Mouse (Mus musculus) cerebellum, adult (tissue): ENCODE results near the gene Zfand3.

Experiments used
- ATAC-seq: cut with Nextera tagmentation; 2 replicates; pipeline ENCODE4 v1.9.2; 2017; ENCODE audit warnings: mild to moderate bottlenecking, moderate library complexity, mixed read lengths; ENCODE audit not compliant: insufficient number of reproducible peaks, low FRiP score, low TSS enrichment

Zfand3 gene

DNA sequence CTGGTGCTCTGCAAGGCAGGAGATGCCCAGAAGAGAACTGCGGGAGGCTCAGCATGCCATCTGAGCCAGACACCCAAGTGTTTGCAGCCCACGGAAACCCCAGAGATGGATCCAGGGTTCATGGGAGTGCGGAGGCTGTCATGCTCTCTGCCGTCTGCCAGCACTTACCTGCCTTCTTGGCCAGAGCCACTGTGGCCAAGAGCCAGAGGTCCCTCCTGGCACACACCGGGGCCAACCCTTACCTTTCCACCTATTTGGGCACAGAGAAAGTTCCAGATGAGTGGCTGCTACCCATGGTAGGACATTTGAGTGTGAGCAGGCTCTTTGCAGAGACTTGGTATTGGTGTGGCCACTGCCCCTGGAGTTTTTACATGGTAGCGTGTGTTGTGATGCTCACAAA lies 206.4 kb downstream of the Zfand3 start:
- ATAC-seq, result 0 out of 2 replicates have a peak, but pooled peaks have one; percentile 23

DNA sequence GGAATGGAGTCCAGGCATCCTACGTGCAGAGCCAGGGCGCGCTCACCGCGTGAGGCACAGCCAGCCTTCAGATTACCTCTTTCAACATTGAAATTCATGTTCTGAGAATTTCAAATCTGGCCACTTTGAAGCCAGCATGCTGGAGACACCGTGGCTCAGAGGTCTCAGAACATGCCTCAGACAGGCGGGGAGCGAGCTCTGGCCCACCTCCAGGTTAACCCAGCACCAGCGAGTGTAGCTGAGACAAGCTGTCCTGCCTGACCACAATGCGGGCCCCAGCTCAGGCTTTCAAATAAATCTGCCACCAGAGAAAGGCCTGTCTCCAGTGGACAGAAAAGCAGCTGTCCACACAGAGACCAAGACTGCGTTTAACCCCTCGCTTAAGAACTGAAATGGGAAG lies 208.1 kb downstream of the Zfand3 start:
- no peak for ATAC-seq

DNA sequence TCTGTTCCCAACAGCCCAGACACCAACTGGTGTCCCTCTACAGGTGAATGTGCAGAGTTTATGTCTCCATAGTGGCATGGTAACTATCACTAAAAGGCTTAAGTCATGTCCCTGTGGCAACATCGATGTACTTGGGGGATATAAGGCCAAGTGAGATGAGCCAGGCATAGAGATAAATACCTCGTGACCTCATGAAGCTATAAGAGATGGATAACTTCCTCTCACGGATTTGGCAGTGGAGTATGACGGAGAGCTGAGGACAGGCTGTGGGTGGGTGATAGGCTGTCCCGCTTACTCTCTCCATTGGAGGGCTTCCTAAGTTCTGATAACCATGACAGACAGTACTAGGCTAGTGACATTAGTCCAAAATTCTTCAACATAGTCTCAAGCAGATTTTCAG lies 208.8 kb downstream of the Zfand3 start:
- no peak for ATAC-seq

DNA sequence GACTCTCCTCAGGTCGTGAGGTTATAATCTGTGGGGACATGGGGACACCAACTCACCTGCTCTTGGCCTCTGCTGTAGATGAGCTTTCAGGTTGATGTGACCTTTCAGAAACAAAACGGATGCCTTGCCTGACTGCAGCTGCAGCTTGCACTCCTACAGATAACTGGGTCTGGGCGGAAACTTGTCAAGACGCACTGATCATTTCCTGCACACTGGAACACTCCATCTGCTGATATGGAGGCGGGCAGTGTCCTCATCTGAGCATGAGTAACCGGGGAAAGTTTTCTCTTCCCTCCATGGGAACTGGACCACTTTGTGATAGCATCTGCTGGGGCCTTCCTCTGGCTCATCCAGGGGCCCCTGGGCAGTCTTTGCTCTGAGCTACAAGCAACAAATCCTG lies 209.9 kb downstream of the Zfand3 start:
- ATAC-seq, result no peak

DNA sequence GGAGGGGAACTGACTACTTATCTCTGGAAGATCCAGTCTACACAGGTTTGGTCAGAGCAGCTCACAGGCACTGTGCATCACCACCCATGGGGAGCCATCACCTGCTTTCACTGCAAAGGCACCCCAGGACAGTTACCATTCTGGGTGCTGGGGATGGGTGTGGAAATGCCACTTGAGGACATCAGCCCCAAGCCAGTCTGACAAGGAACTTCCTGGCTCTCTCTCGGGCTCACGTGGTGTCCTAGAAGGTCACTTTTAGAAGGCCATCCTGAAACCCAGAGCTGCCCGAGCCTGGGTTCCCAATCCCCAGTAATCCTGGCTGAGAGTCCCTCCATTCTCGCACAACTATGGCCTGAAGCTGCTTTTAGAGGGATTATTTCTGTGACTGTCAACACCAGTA lies 211.2 kb downstream of the Zfand3 start:
- ATAC-seq, result no peak

DNA sequence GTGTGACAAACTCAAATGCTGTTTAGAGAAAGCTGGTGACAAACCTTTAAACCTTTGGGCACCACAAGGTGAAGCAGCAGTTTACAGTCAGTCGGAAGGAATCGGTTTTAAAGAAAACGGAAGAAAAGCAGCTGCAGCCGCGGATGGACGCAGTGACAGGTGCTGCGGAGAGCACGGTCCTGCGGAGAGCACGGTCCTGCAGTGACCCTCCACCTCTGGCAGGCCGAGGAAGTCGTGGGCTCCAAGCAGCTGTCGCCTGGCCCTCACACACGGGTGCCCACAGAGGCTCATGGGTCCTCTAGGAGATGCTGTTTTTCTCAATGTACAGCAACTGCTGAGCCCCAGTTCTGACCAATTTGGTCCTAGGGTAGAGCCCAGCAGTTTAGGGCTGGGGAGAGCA lies 217.1 kb downstream of the Zfand3 start:
- no peak for ATAC-seq

DNA sequence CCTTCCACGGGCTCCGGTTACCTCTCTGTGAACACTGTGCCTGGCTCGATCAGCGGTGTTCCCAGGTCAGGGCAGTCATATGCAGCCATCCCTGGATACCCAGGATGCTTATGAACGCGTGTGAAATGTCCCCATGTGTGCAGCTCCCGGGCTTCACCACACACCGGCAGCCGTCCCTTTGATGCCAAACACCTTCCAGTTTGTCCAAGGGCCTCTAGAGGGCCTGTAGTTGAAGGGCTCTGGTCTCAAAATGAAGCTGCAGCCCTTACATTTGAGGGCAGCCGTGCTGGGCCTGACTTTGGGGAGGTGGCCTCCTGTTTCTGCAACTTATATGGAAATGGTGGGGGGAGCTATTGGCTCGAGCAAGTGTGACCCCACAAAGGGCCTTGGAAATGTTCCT lies 217.8 kb downstream of the Zfand3 start:
- no peak for ATAC-seq

DNA sequence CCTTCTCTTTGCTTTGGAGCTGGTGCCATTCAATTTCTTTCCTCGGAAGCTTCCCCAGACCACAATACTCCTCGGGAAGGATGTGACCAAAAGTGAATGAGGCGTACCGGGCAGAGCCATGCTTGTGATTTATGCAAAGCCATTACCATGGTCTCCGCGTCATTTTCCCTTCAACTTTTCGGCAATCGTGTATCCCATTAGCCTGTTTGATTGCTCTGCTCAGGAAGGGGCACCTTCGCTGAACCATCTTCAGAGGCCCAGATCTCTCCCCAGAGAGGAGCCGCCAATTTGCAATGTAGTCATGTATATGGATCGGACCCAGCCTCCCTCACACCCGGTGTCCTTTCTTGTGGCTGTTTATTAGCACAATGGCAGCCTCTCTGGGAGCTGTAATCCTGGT lies 218.3 kb downstream of the Zfand3 start:
- ATAC-seq, result no peak

DNA sequence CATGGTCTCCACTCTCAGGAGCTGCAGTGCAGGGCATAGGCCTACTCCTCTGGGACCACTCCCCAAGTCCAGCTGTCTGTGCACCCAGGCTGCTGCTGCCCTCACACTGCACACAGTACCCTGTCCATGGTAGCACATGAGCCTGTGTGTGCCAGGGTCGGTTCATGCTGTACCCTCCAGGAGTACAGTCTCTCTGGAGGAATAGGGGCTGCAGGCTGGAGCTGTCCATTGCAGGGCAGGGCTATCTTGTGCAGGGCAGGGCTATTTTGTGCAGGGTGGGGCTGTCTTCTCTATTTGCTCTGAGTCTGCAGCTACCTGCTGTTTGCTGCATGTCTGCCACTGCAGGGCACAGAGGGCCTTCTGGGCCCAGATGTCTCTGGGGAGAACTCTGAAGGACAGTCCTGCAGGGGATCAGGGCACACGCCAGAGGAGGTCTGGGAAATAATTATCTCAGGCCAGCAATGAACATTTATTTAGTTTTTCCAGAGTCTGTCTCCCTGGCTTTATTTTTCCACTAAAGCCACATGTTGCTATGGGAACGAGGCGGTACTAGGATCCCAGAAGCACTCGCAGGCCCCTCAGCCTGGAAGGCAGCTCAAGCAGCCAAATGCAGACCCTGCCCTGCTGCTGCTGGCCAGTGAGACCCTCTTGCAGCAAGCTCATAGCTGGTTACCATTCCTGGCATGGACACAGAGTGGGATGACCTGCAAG lies 220.7 kb downstream of the Zfand3 start:
- ATAC-seq, result no peak

DNA sequence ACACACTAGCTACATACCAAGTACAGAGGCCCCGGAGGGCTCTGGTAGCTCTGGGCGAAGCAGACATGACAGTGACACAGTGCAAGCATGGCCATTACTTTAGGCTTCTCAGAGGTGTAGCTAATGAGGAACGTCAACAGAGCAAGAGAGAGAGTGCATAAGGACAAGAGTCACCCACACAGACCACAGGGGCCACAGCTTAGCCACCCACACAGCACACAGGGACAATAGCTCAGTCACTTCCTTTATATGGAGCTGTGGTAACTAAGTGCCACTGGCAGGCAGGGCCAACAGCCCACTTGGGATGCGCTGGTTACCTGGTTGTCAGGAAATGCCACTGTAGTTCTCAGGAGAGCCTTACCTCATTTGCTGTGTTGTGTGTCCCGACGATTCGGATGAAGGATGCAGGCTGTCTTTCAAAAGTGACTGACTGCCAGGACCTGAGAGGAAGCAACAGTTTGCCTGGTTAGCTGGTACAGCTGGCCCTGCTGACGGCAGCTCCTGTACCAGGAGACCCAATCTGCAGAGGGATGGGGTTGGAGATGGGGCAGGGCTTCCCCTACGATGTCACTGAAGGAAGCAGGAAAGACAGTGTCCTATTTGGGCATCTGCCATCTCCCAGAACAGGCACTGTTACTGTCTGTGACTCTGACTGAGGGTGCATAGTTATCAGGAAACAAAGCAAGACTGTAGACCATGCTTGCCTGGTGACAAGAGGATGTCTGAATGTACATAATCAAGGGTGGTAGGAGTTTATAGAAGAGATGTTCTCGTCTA lies 224.1 kb downstream of the Zfand3 start:
- no peak for ATAC-seq

DNA sequence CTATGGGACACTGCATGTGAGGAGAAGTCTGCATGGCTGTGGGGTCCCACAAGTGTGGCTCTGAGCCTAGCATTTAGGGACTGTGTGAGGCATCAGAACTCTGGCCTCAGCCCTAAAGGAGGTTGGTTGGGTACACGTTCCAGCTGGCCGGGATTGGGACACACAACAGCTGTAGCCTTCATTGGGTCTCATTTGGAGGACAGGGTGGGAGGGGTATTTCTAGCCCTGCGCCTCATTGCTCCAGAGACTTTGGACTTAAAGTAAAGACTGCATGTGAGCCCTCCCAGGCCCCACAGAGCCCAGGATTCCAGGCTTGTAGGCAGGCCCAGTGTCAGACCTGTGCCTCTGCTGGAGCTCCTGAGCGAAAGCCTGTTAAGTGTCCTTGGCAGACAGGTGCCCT lies 225.9 kb downstream of the Zfand3 start:
- ATAC-seq, result no peak

DNA sequence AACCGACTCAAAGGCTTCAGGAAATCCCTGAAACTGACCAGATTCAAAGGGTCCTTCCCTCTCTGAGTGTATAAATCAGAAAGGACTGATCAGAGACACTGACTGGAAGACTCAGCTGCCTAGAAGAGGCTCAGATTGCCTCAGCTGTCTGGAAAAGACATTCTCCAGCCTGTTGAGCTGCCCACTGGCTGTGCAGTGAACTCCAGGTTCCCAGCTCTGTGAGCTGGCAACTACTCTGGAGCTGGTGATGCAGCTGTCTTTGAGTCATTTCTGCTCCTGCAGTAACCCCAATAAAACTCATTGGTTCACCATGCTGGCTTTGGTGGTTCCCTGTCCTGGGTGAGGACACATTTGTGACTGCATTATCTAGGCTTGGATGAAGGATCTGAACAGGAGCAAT lies 226.9 kb downstream of the Zfand3 start:
- ATAC-seq, result no peak

DNA sequence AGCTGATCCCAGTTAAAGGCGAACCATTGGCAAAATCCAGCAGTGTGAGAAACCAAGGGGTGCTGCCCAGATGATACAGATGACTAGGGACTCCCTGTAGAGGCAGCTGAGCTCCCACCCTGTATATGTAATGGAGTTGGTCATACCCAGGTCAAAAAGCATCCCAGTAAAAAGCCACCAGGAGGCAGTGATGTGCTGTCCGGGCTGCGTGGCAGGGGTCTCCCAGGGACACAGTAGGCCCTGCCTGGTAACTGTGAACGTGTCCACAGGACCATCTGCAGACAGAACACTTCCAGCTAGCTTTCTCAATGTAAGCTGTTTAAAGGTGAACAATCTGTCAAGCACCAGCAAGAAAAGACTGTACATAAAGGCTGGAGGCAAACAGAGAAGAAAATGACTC lies 228.2 kb downstream of the Zfand3 start:
- ATAC-seq, result no peak

DNA sequence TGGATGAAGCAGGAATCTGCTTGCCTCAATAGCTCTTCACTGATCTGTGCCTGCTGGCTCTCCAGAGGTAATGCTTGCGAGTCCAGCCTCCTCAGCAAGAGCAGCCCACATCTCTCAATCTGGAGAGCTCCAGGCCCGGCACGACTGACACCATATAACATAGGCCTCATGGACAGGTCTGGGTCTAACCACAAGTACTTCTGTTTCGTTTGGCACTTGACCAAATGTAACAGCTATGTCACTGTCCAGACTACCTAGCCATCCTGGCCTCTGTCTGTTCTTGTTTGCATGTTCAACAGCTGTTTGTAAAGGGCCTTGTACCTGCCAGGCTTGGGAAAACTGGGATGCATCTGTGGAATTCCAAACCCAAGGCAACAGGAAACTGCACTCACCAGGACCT lies 230.8 kb downstream of the Zfand3 start:
- no peak for ATAC-seq

DNA sequence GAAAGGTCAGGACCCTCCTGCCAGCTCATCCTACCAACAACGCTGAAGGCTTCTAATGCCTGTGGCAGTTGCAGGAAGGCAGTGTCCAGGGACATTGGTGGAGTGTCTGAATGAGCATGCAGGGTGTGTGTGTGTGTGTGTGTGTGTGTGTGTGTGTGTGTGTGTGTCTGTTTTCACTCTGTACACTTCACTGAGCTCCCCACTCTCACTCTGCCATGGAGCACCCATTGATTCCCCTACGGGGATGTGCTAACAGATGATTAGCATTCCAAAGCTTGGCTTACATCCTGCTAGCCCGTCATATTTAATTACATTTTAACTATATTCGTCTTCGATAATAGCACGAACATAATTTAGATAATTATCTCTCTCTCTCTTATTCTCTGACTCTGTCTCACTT lies 232.1 kb downstream of the Zfand3 start:
- ATAC-seq, result no peak

DNA sequence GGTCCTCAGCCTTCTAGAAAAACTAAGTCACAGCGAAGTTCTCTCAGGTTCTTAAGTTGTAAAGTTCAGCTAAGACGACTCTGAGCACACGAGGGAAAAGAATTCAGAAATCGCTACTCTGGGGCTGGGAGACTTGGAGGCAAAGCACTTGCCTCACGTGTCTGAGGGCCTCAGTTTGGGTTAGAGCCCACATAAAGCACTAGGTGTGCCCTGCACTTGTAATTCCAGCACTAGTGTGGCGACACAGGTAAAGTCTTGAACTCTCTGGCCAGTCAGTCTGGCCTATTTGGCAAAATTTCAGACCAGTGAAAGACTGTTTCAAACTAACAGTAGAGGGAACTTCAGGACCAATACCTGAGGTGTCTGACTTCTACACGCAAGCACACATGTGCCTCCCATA lies 233.1 kb downstream of the Zfand3 start:
- no peak for ATAC-seq

DNA sequence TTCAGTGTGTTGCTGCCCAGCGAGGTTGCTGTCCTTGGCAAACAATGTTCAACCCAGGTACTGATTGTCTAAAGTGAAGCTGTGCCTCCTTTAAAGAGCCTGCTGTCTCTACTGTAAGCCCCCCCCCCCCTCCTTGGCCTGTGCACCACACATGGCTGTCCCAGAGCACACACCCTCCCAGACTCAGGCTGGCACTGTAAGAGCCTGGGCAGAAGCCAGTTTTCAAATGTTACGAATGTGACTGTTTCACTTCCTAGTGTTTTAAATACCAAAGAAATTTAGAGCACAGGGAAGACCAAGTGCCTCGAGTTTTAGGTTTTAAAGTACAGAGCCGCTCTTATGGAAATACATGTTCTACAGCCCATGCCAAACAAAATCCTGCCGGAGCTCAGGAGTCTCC lies 234.9 kb downstream of the Zfand3 start:
- ATAC-seq, result no peak

DNA sequence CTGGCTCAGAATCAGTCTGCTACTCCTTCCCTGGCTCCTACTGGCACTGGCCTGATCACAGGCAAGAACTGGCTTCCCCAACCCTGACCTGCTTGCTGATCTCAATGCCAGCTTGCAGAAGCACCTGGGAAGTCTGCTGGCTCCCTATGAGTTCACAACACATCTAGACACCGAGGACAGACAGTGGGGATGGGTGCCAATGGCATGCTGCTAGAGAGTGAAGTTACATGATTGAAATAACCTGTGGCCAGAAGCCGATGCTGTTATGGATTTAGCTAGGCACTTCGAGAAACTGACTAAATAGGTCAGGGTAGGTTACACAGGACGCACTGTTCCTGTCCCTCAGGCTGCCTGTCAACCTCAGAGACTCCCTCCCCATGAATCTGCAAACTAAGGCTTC lies 236.1 kb downstream of the Zfand3 start:
- ATAC-seq, result peak; percentile 71; the same call in 1 of the 2 replicates

DNA sequence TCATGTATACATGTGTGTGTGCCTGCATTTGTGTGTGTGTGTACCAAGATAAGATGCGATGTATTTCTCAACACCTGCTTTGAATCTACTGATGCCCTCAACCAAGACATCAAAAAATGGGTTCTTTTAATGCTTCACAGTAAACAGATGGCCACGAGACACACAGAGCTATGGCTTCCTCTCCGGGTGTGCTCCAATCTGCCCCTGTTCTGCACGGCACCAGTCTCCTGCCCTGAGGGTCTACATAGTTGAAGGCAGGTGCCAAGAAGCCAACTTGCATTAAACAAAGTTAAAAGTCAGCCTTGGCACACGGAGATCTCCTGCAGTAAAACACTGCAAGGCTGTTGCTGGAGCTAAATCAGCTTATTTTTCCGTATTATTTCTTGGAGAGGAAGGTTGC lies 236.5 kb downstream of the Zfand3 start:
- 0 out of 2 replicates have a peak, but pooled peaks have one; percentile 26 for ATAC-seq

DNA sequence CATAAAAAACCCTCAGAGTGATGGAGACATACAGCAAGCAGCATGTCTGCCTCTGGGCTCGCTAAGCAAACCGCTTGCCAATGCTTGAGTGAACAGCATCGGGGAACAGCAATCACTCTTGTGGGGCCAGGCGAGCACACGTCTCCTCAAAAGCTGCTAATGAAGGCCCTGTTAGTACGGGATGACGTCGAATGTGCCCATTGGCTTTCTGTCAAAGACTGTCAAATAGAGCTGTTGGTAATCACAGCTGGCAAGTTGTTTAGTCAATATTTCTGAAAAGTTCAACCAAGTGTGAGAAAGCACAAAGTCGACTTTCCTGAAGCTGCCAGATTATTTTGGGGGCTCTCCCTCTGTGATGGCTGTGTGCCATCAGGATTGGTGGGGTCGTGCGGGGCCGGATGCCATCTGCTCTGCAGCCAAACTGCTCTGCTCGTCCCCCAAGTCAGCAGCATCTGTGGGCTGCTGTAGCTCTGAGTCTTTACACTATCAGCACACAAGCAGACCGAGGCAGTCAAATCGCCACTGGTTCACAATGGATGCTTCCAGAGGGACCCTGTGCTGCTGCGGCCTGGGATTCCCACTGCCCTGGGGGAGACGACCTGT lies 237.3 kb downstream of the Zfand3 start:
- no peak for ATAC-seq

DNA sequence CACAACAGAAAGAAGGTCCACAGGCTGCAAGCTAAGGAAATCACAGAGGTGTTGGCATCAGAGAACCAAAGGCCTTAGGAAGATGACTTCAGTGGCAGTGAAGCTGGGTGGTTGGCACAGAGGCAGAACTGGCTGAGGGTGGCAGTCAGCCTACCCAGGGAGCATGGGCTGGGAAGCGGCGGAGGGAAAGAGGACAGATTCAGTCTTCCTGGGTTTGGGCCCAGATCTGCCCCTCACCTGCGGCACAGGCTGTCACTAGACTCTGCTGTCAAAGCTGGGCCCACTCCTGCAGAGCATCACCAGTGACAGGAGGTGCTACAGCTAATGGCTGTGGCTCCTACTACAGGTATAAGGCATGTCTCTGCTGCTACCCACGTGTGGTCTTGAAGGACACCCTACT lies 238.1 kb downstream of the Zfand3 start:
- no peak for ATAC-seq

DNA sequence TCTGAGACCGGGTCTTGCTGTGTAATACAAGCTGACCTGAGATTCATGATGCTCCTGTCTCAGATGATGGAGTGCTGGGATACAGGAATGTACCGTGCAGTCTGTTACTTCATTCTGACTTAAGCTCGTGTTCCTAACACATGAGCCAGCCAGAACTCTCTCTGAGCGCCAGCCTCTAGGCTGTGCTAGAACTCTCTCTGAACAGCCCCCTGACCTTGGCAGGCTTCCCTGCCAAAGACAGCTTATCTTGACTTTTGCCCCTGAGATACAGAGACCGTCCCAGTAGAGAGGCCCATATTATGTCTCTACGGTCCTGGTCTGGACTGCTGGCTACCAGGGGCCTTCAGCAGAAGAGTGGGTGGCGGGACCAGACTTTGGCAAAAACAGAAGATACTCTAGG lies 239.0 kb downstream of the Zfand3 start:
- no peak for ATAC-seq
